Mouse (Mus musculus) spleen, postnatal 10 days (tissue): ENCODE data around the gene Mpped2.

Source experiments
- DNase-seq, 2 experiments: peaks; one replicate each; pipeline ENCODE4 v3.0.0; 2021 to 2022; ENCODE audit warnings: low spot score in 2 of 2

Gene Mpped2

DNA sequence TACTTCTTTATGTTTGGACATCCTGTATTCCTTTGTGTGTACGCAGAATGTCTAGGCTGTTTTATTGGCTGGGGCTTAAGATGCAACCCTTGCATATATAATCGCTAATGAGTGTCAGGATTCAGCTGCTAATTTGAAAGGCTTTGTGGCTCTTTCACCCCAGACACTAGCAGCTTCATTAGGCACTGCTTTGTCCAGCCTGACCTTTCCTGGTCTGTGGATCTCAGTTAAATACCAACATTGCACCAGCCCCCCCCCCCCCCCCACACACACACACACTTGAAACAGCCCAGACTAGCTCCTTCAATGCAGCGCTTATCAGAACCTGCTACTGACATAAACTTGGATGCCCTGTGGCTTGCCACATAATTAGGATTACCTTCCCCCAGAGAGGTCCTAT lies 104.8 kb downstream of the Mpped2 start:
- DNase-seq, result no peak

DNA sequence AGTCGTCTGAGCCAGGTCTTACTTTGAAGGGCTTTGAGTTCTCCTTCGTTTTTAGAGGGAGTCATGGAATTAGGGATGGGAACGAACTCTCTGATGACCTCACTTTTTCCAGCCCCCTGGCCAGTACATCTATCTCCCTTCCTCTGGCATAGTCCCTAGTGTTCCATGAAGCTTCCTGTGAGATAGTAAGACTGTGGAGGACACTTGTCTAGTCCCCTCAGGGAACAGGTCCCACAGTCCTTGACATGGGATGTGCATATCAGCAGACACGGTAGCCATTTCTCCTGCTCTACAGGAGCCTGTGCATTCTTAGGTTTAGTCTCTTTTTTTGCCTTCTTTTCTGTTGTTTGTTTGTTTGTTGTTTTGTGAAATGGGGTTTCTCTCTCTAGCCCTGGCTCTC lies 105.8 kb downstream of the Mpped2 start:
- no peak for DNase-seq

DNA sequence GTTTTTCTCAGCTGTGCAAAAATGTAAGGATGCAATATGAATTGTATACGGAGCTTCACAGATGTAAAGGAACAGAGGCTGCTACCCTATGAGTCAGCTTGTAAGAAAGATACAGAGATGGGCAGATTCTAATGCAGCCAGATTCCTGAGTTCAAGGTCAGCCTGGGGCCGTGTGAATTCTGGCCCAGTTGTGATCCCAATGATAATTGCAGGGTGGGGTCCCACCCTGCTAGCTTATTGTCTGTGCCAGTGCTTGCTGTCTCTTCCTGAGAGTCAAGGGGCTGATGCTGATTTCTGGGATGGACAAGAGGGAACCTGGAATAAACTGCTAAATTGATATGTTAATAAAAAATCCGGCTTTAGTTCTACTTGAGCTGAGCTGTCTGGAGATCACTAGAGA lies 122.8 kb downstream of the Mpped2 start:
- no peak for DNase-seq

DNA sequence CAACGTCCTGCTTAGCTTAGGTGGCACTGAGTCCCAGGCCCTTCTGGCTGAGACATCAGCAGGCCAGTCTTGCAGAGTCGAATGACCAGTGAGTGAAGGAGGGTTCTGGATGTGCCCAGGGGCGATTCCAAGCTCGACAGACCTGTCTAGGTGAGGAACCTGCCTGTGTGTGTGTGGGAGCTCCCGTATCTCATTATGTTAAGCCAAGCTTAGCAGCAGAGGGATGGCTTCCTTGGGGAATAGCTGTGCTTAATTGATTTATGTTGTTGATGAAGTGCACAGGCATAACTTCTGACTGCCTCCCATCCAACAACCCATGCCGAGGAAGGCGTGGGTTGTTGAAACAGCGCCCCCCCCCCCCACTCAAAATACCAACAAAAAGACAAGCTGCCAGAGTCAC lies 128.2 kb downstream of the Mpped2 start:
- DNase-seq, result no peak

DNA sequence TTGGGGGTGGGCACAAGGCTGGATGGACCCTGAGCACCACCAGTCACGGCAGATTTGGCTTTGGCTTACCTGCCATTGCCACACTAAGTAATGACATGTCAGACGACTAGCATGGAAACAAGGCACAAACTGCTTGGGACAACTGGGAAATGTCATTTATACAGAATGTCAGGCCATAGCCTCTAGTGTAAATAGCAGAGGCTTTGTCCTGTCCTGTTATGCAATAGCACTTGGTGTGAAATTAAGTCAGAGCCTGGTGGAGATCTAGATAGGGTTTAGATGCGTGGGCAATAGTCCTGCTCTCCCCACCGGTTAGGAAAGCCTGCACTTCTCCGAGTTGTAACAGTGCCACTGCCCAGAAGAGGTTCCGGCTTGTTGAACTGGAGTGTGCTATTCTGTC lies 128.8 kb downstream of the Mpped2 start:
- no peak for DNase-seq

DNA sequence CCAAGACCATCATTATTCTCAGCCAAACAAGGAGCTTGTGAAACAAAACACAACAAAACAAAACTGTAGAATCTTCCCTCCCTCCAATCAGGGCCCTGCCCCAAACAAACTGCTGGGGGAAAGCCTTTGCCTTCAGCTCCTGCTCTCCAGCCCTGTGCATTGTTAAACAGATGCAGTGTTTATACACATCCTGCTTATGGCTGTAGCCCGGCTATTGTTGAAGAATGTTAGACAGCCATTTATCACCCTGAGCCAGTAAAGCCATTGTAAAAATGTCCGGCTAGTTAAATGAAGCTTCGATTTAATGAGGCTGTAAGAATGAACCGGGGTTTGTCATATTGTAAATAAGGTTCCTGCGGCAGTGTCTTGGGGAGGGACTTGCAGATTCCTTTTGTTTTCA lies 129.5 kb downstream of the Mpped2 start:
- no peak for DNase-seq

DNA sequence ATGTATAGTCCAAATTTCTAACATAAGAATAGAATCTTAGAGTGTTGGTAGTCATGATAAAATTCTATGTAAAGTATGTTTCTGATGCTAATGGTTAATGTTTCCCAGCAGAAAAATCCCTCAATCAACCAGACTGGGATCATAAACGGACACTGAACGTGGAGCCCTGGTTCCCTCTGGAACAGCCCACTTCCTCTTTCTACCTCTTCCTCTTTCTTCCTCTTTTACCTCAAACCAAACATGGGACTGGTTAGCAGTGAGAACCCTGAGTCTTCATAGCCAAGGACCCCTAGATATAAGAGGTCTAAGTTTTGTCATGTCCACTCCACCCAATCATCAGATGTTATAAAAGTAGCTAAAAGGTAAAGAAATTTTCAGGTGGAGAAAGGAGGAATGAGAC lies 132.4 kb downstream of the Mpped2 start:
- no peak for DNase-seq

DNA sequence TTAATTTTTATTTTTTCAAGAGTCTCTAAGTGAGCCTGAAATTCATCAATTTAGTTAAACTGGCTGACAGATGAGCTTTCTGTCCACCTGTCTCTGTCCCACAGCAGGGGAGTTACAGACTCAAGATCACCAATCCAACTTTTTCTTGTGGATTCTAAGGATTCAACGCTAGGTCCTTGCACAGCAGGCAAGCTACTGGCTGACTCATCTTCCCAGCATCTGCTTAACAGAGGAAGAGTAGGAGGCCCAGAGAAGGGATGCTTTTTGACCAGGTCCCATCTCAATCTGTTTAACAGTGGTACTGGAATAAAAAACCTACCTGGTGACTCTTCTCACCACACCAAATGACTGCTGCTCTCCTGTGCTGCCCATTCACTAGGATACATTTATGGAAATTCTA lies 133.0 kb downstream of the Mpped2 start:
- no peak for DNase-seq

DNA sequence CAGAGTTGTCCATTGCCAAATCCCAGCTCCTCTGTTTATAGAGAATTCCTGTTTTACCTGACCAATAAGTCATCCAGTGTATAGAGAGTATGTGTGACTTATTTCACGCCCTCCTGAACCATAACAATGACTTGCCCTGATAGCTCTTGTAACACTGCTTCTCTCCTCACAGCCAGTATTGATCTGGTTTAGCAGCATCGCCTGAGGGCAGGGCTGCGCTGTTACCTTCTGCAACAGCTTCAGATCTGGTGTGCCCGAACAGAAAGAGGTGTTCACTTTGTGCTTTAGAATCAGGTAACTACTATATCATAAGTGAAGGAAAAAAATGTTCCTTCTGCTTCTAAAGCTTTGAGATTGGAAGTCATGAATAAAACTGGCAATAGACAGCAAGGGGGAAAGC lies 133.7 kb downstream of the Mpped2 start:
- DNase-seq, result no peak

DNA sequence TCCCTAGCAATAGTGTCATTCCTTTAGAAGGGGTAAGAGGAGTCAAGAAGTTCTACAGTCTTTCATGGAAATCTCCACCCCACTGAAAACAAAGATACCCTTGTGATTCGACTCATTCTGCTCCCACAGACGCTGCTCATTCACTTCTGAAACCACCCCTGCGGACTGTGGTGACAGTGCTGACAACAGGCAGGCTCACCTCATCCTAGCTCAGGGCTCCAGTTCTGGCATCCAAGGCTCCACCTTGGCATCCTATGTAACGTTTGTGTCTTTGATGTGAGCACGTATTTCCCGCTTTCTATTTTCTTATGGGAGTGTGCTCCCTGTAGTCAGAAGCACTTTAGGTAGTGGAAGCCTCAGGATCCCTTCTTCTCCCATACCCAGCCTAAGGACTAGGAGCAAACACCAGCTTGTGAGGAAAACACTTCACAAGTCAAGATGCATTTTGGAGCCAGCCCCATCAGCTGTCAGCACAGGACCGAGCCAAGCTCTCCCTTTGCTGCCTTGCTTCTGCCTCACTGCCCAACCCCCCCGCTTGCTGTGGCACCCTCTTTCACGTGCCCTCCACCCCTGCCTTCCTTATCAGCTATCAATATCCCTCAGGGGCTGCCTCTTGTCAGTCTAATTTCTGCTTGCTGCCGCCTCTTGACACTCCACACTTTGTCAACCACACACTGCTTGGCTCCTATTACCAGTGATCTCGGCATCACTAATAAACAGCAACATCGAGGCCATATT lies 135.7 kb downstream of the Mpped2 start:
- DNase-seq, result no peak

DNA sequence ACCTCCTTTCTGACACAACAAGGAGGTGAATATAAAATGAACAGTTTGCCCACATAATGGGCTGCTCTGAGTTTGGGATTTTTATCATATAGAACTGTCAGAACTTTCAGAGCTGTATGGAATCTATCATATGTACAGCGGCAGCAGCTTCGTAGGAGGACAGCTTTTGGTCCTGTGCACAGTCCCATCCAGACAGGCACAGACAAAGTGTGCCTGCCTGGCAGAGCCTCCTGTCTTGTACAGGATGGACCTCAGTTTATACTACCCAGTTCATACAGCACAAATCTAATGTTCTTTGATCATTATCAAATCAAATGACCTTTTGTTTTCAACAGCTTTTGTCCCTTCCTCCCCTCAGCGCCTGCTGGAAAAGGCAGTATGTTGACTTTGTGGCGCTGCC lies 136.4 kb downstream of the Mpped2 start:
- no peak for DNase-seq

DNA sequence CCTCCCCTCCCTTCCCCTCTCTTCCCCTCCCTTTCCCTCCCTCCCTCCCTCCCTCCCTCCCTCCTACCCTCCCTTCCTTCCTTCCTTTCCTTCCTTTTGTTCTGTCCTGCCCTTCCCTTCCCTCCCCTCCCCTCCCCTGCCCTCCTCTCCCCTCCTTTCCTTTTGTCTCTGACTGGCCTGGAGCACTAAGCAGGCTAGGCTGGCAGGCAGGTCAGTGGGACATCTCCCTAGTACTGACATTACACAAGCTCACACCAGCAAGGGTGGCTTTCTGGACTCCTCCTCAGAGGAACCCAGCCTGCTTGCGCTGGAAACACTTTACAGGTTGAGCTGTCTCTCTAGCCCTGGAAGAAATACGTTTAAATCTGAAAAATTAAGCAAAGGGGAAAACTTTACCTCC lies 139.5 kb downstream of the Mpped2 start:
- no peak for DNase-seq

DNA sequence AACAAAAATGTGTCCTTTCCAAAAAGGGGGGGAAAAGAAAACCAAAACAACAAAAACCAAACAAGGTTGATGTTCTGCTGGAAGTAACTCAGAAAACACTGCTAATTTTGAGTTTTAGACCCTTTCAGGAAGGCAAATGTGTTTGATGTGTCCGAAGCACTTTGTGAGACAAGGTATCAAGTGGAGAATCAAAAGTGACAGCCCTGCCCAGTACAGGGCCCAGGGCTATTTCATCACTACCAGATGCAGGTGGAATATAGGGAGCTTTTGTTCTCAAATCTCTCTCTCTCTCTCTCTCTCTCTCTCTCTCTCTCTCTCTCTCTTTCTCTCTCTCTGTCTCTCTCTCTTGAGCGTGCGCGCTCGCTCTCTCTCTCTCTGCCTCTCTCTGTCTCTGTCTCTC lies 140.1 kb downstream of the Mpped2 start:
- DNase-seq, result no peak

DNA sequence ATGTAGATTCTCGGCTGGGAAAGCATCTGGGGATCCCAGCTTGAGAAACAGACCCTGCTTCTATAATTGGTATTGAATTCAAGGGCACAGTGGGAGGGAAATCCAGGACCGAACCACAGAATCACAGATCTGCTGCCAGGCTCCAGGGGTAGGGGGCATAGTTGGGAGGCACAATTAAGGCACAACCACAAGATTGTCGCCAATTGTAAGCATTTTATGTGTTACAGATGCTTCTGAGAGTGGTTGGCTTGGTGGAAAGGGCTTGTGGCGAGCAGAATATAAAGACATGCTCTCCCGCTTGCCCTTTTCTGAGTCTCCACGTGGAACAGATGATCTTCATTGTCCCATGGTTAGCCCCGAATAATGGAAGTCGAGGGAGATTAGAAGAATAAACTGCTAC lies 142.3 kb downstream of the Mpped2 start:
- DNase-seq, result no peak

DNA sequence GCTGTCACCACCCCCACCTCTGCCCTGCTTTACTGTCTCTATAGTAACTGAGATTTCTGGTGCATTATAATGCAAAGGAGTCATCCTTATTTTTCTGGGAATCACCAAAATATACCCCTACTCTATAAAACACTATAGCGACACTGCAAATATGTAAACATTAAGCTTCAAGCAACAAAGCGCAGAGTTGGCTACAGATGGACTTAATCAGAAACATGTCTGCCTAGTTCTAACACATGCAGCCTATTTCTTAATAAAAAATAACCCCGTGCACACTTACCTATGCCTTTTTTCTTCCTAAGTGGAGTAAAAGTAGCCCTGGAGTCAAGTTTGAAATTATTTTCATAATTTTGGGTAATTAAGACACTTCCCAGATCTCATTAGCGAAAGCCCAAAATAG lies 144.2 kb downstream of the Mpped2 start:
- no peak for DNase-seq

DNA sequence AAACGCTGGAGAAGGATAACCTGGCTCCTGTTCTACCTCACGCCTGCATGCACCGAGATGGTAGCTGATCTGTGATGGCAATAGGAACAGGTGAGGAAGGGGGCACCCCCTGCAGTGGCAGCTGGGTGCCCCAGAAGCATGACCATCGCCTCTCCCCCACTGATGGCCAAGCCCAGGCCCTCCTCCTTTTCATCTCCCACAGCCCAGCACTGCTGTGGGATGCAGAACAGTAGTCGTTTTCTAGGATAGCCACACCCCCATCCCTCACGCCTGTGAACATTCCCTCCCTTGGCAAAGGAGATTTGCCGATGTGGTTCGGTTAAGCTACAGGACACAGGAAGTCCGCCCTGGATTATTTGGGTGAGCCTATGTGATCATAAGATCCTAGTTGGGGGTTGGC lies 151.1 kb downstream of the Mpped2 start:
- no peak for DNase-seq

DNA sequence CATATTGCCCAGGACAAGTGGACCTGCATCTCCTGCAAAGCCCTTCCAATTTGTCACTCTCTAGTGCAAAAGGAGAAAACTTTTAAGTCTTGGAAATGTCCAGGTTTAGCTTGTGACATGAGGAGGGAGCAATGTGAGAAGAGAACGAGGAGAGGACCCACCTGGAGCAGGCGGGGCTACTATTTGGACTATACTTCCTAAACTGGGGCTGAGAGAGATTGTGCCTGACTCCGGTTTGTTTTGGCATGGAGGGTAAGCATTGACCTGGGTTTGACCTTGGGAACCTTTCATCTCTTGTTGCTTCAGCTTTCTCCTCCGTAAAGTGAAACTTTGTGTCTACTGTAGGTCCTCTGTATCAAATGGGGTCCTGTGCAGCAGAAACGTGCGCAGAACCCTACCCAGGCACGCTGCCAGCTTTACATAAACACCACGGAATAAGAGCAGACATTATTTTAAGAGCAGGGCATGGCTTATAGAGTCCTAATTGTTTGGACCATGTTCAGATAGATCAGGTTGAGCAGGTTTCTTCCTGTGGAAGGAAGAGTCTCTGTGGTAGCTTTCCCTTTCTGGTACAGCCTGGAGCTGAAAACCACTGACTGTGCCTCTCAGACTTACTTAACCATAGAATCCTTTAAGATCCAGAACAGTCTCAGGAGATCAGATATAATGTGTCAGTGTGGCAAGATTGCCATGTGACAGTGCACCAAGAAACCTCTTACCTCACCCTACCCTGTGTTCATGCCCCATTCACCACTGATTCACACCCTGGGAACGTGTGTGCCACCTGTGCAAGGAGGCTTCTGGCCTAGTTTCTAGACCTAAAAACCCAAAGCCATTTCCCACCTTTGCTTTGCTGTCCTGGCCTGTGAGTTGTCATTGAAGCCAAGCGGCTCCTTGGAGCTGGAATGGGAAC lies 152.0 kb downstream of the Mpped2 start:
- DNase-seq, result no peak

DNA sequence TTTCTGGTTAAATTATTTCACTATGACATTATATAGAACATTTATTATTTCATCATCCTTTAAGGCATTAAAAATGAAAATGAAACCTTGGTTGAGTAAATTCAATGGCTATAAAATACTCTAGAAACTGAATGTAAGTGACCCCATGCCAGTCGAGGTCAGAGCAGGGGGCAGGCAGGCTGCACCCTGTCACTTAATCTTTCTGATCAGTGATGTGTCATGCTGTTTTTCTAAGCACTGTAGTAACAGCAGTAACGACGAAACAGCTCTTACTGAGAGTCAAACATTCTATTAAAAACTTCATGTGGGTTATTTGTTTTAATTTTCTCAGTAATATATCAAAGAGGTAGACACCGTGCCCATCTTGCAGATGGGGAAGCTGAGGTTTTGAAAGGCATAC lies 153.4 kb downstream of the Mpped2 start:
- DNase-seq, result no peak

DNA sequence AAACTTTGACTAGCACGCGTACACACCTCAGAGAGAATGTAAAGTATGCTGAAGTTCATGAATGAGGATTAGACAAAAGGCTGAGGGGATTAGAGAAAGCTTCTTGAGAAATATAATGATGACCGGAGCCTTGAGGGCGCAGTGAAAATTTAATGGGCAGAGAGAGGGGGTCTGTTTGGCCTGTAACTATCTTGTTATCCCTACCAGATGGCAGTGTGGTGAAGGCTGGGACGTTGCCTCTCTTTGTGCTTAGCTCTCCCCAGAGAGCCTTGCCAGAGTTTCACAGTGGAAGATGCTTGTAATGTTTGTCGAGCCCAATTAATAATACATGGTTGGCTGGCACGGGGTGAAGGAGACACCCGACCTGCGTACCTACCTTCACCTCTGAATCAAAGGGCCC lies 156.3 kb downstream of the Mpped2 start:
- no peak for DNase-seq

DNA sequence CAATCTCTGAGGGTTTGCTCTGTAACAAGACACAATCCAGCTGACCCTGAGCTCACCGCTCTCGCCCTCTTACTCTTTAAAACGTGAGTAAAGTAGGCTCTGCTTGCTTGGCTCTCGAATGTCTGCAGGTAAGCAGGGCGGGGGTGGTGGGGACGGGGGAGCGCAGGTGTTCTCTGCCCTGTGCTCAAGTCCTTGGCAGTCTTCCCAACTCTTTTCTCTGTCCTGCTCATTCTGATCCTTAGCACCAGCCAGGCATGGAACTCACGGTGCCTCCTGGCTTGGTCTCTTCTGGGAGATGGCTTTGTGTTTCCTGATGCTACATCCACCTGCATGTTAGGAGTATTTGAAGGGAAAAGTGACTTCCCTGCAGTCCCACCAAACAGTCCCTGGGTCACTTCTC lies 158.4 kb downstream of the Mpped2 start:
- no peak for DNase-seq

DNA sequence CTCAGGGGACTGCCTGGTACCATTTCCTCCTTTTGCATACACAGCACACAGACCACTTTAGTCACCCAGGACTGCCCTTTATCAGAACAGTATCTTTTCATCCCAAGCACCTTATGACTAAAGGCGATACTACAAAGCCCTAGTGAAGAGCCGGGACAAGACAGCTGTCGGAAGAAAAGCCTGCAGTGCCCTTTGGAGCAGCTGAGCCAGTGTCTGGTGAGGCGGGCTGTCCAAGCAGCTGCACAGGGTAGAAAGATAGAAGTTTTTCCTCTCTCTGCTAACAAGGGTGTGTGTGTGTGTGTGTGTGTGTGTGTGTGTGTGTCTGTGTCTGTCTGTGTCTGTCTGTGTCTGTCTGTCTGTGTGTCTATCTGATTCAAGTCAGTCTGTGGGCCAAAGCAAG lies 161.1 kb downstream of the Mpped2 start:
- no peak for DNase-seq

DNA sequence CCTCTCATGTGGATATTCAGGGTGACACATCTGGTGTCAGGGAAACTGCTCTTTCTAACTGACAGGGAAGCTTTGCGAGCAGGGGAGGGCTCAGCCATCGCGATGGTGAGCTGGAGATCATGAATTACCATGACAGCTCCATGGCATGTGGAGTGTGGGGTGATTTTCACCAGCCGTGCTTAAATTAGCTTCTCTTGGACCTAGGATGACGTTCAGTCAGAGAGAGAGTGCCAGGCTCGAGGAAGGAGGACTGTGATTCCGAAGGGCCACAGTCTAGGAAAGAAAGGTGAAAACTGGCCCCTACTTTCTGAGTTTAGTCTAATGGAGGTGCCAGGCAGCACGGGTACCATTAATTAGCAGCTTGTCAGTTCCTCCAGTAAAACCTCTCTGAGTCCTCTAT lies 161.7 kb downstream of the Mpped2 start:
- DNase-seq, result no peak

DNA sequence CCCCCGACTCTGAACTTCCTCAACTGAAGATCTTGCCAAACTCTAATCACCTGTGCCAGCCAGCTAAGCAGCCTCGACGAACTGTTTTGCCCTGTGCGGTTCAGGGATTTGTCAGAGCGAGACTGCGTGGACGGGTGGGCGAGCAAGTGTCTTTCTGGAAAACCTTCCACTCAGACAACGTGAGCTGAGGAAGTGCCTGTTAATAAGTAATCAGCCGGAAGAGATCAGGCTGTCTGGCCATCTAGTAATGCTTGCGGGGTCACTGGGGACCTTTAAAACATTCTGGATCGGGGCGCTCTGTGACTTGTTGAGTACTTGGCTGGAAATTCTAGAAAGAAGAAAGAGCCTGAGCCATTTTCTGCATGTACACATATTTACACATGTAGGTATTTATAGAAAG lies 162.1 kb downstream of the Mpped2 start:
- DNase-seq, result no peak
